Mouse (Mus musculus): ENCODE results near the gene Zfp57.
A peak's percentile ranks its signal among the peaks of the same experiment; 100 is the strongest.

Gene Zfp57

GRCm38 (mm10) chr17:37045611-37046311, 44.8 kb downstream of the Zfp57 start, which contains the start of gene Gabbr1:
Gene Gabbr1 (plus strand): TSS chr17:37045966.
- DNase-seq (ENCODE audit: low spot score in 2 of 2), result peak; percentile 90 to 91

- DNase-seq (ENCODE audit: low spot score in 2 of 2), result peak; percentile 79 to 80
Measured at GRCm38 (mm10) chr17:37046312-37047112, 45.5 kb downstream of the Zfp57 start.

GRCm38 (mm10) chr17:37047332-37047976, 46.5 kb downstream of the Zfp57 start:
- DNase-seq (ENCODE audit: low spot score in 2 of 2), result peak; percentile 49 to 63

- no peak for DNase-seq (ENCODE audit: low spot score in 2 of 2)
Measured at GRCm38 (mm10) chr17:37047981-37048380, 47.0 kb downstream of the Zfp57 start.

GRCm38 (mm10) chr17:37048383-37048782, 47.4 kb downstream of the Zfp57 start:
- peak in 1 of 2 experiments; percentile 43 for DNase-seq (ENCODE audit: low spot score in 2 of 2)

GRCm38 (mm10) chr17:37049570-37050310, 48.8 kb downstream of the Zfp57 start:
- peak; percentile 81 to 89 for DNase-seq (ENCODE audit: low spot score in 2 of 2)

- peak; percentile 95 for DNase-seq (ENCODE audit: low spot score in 2 of 2)
Measured at GRCm38 (mm10) chr17:37050399-37050798, 49.4 kb downstream of the Zfp57 start.

DNA sequence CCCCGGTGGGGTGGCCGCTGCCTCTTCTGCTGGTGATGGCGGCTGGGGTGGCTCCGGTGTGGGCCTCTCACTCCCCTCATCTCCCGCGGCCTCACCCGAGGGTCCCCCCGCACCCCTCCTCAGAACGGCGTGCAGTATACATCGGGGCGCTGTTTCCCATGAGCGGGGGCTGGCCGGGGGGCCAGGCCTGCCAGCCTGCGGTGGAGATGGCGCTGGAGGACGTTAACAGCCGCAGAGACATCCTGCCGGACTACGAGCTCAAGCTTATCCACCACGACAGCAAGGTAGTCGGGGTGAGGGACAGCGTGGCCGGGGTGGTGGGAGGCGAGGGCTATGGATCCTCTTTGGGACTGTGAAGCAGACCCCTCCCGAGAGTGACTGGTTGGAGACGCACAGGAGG, 49.9 kb downstream of the Zfp57 start:
- DNase-seq (ENCODE audit: low spot score in 2 of 2), result peak; percentile 55 to 66

DNA sequence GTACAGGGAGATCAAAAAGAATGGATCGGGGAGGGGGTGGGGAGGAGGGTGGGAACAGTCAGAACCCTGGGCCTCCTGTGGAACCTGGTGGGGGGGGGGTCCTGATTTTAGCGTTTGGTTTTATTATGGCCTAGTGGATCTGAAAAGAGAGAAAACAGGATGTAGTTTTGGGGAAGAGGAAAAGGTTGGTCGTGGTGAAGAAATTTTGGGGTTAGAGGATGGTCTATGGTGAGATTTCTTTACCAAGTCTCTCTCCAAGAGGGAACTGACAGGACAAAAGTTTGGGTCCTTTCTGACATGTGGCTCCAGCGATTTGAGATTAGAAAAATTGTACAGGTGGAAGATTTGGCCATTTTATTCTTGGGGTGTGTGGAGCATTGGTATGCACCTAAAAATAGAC, 50.8 kb downstream of the Zfp57 start:
- no peak for DNase-seq (ENCODE audit: low spot score in 2 of 2)

GRCm38 (mm10) chr17:37056957-37057356, 56.0 kb downstream of the Zfp57 start:
- peak; percentile 26 to 56 for DNase-seq (ENCODE audit: low spot score in 2 of 2)
